Mouse (Mus musculus): ENCODE measurements around the gene Gm10638.

DNA sequence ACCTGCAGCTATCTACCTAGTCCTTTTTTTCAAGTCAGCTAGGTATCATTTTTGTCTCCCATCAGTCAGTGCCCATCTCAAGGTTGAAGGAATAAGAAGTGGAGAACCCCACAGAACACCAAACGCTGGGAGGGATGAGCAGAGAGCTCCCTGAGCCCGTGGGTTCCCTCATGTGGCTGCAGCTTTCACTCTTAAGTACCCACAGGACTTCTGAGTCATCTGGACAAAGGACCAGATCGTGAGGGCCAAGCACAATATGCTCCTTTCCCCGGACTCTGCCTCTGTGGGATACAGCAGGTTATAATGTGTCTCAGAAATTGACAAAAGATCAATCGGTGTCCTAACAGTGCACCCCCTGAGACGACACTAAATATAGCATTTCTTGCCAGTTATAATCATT lies 18.5 kb upstream of the Gm10638 start:
- TF ChIP-seq POLR2A (IDR thresholded peaks at IDR 0.05; ENCODE audit: control insufficient read depth, extremely low read depth, insufficient read depth, low read length, poor library complexity) (no peak), CTCF (IDR thresholded peaks at IDR 0.05; ENCODE audit: borderline replicate concordance, control insufficient read depth, extremely low read depth, insufficient read depth, low read length, poor library complexity) (no peak)

Measured in thymus, adult 2 months (tissue).